Mouse (Mus musculus) kidney, adult 9 months (tissue): ENCODE results near the gene Hoxb2.
A peak's percentile ranks its signal among the peaks of the same experiment; 100 is the strongest.

Source experiments
- DNase-seq: peaks from one replicate; pipeline ENCODE4 v3.0.0; 2022

The Hoxb2 gene

GRCm38 (mm10) chr11:96316696-96317607, 33.4 kb upstream of the Hoxb2 start:
- no peak for DNase-seq

- DNase-seq = peak; percentile 44
Measured at GRCm38 (mm10) chr11:96317608-96318367, 32.5 kb upstream of the Hoxb2 start, which contains the start of gene Hoxb4. Gene Hoxb4, plus strand, starts transcription at chr11:96318267.

- peak; percentile 94 for DNase-seq
Measured at GRCm38 (mm10) chr11:96318368-96319070, 31.8 kb upstream of the Hoxb2 start.

- DNase-seq = peak; percentile 70
Measured at GRCm38 (mm10) chr11:96319071-96319902, 31.0 kb upstream of the Hoxb2 start.

- DNase-seq = peak; percentile 72
Measured at GRCm38 (mm10) chr11:96319910-96320309, 30.4 kb upstream of the Hoxb2 start.

- DNase-seq = peak; percentile 34
Measured at GRCm38 (mm10) chr11:96320688-96321087, 29.6 kb upstream of the Hoxb2 start.

- no peak for DNase-seq
Measured at GRCm38 (mm10) chr11:96321846-96322245, 28.5 kb upstream of the Hoxb2 start.

GRCm38 (mm10) chr11:96322738-96323137, 27.6 kb upstream of the Hoxb2 start:
- DNase-seq = no peak

- no peak for DNase-seq
Measured at GRCm38 (mm10) chr11:96323154-96323553, 27.2 kb upstream of the Hoxb2 start, which contains the start of gene Hoxb3. Gene Hoxb3, plus strand, starts transcription at chr11:96323326.

- peak; percentile 40 for DNase-seq
Measured at GRCm38 (mm10) chr11:96324125-96324524, 26.2 kb upstream of the Hoxb2 start.

GRCm38 (mm10) chr11:96324965-96325364, 25.4 kb upstream of the Hoxb2 start:
- no peak for DNase-seq

- no peak for DNase-seq
Measured at GRCm38 (mm10) chr11:96325747-96326212, 24.5 kb upstream of the Hoxb2 start.

- no peak for DNase-seq
Measured at GRCm38 (mm10) chr11:96326705-96327104, 23.6 kb upstream of the Hoxb2 start.

- DNase-seq = no peak
Measured at GRCm38 (mm10) chr11:96327122-96327521, 23.2 kb upstream of the Hoxb2 start.

- no peak for DNase-seq
Measured at GRCm38 (mm10) chr11:96327750-96328149, 22.6 kb upstream of the Hoxb2 start.

- DNase-seq = no peak
Measured at GRCm38 (mm10) chr11:96328605-96329004, 21.7 kb upstream of the Hoxb2 start.

- DNase-seq = peak; percentile 36
Measured at GRCm38 (mm10) chr11:96332105-96332504, 18.2 kb upstream of the Hoxb2 start.

GRCm38 (mm10) chr11:96332618-96333032, 17.7 kb upstream of the Hoxb2 start:
- no peak for DNase-seq

- DNase-seq = no peak
Measured at GRCm38 (mm10) chr11:96333241-96334001, 16.9 kb upstream of the Hoxb2 start.

- DNase-seq = no peak
Measured at GRCm38 (mm10) chr11:96334002-96334364, 16.3 kb upstream of the Hoxb2 start.

GRCm38 (mm10) chr11:96334998-96335397, 15.3 kb upstream of the Hoxb2 start:
- DNase-seq = peak; percentile 55
